Mouse (Mus musculus) stomach, postnatal 0 days (tissue): ENCODE measurements at regions not wholly inside any gene's neighbourhood (a gene's known extent, or its start where the extent isn't known, plus 50 kb on each side); places are given as distances from the start of the nearest gene placed in this dataset.

Experiments used
- CTCF ChIP-seq: IDR thresholded peaks from 2 replicates; pipeline ENCODE4 v1.5.1; 2016; ENCODE audit warnings: antibody characterized with exemption, low read depth, mild to moderate bottlenecking, moderate library complexity
- EP300 ChIP-seq: optimal IDR thresholded peaks from 2 replicates; pipeline ENCODE3; 2016; ENCODE audit warnings: antibody characterized with exemption

GRCm38 (mm10) chr2:144123395-144124034, 90.7 kb downstream of the Banf2 start:
- TF ChIP-seq CTCF (no peak), EP300 (no peak)
